Mouse (Mus musculus) stomach, postnatal 0 days (tissue): ENCODE measurements around the gene Zbtb24. TPM values are rescaled to one million over a fixed set of nuclear protein-coding genes. Genes with fewer than 3 reads are reported as not detected.

Experiments used
- ATAC-seq: fragments of 200-750 bp; cut with Nextera tagmentation; 2 replicates; pipeline ENCODE4 v1.8.0; 2017; ENCODE audit not compliant: low FRiP score, low TSS enrichment
- DNase-seq: peaks from one replicate; pipeline ENCODE4 v3.0.0-alpha.2; 2016; ENCODE audit warnings: low spot score
- H3K27ac ChIP-seq: fragments of 300-500 bp; sonication (generic); replicated peaks from 2 replicates; pipeline ENCODE4 v1.5.1; 2014; ENCODE audit warnings: mild to moderate bottlenecking, control low read depth
- H3K27me3 ChIP-seq: fragments of 300-500 bp; sonication (generic); 2 replicates; pipeline ENCODE4 v1.6.1; 2014; ENCODE audit warnings: low read length; ENCODE audit not compliant: control insufficient read depth, insufficient read depth
- H3K36me3 ChIP-seq: fragments of 300-500 bp; sonication (generic); 2 replicates; pipeline ENCODE4 v1.6.1; 2014; ENCODE audit warnings: low read length, mixed read lengths; ENCODE audit not compliant: control insufficient read depth, insufficient read depth
- H3K4me1 ChIP-seq: fragments of 300-500 bp; sonication (generic); replicated peaks from 2 replicates; pipeline ENCODE4 v1.6.1; 2014; ENCODE audit warnings: antibody characterized with exemption; ENCODE audit not compliant: control insufficient read depth, insufficient read depth
- H3K4me2 ChIP-seq: fragments of 300-500 bp; sonication (generic); replicated peaks from 2 replicates; pipeline ENCODE4 v1.6.1; 2014; ENCODE audit warnings: low read depth, mild to moderate bottlenecking, control low read depth, moderate library complexity
- H3K4me3 ChIP-seq: fragments of 300-500 bp; sonication (generic); 2 replicates; pipeline ENCODE4 v1.5.1; 2014; ENCODE audit warnings: low read depth, low read length, control low read depth
- H3K9ac ChIP-seq: fragments of 300-500 bp; sonication (generic); 2 replicates; pipeline ENCODE4 v1.6.1; 2014; ENCODE audit warnings: mild to moderate bottlenecking, low read length, control low read depth, mixed read lengths
- H3K9me3 ChIP-seq: fragments of 300-500 bp; sonication (generic); 2 replicates; pipeline ENCODE4 v1.6.1; 2016; ENCODE audit warnings: low read length; ENCODE audit not compliant: control insufficient read depth
- CTCF ChIP-seq: IDR thresholded peaks from 2 replicates; pipeline ENCODE4 v1.5.1; 2016; ENCODE audit warnings: antibody characterized with exemption, low read depth, mild to moderate bottlenecking, moderate library complexity
- EP300 ChIP-seq: optimal IDR thresholded peaks from 2 replicates; pipeline ENCODE3; 2016; ENCODE audit warnings: antibody characterized with exemption
- WGBS: fragments of 180-500 bp; shearing (Covaris S2); extraction: QIAGEN DNeasy Blood & Tissue Kit; methylation state at CpG from one replicate; pipeline ENCODE4 v1.1.7; 2014; 5-methylcytosine and 5-hydroxymethylcytosine counted together
- polyA plus RNA-seq: library from polyadenylated mRNA; unstranded; fragments of >200 nt; fragmentation: Nextera tagmentation; extraction: Ambion mirVana; gene quantifications from 2 replicates; pipeline ENCODE4 v1.2.1, GENCODE M21; 2015

Gene Zbtb24
- polyA plus RNA-seq, 1 experiment from 2014 or later = 8.6 TPM

GRCm38 (mm10) chr10:41461057-41461722, 11.0 kb downstream of the Zbtb24 start:
- Histone ChIP-seq H3K27me3 (no peaks in the 10 kb centered on the region), H3K27ac (no peak overlapping the region), H3K4me2 (no peak overlapping the region), H3K4me1 (no peaks in the 10 kb centered on the region), H3K4me3 (no peak overlapping the region), H3K9ac (no peak overlapping the region), H3K9me3 (no peaks in the 10 kb centered on the region), H3K36me3 (peaks cover 4% of the 10 kb centered on the region; the same call in 1 of the 2 replicates)
- 86% methylated on average over 3 of the region's 3 CpGs for WGBS
- DNase-seq = no peak
- ATAC-seq = no peak
- TF ChIP-seq EP300 (no peak), CTCF (no peak)

- Histone ChIP-seq H3K4me3 (no peak overlapping the region), H3K4me1 (no peaks in the 10 kb centered on the region), H3K9ac (no peak overlapping the region), H3K27me3 (no peaks in the 10 kb centered on the region), H3K36me3 (peaks cover 4% of the 10 kb centered on the region; the same call in 1 of the 2 replicates), H3K9me3 (no peaks in the 10 kb centered on the region), H3K27ac (no peak overlapping the region), H3K4me2 (no peak overlapping the region)
- ATAC-seq (no peak), DNase-seq (no peak)
- TF ChIP-seq EP300 = no peak
- no peak for TF ChIP-seq CTCF
- WGBS = 65% methylated on average over 15 of the region's 15 CpGs
These were observed 14.3 kb downstream of the Zbtb24 start for GRCm38 (mm10) chr10:41464401-41464955.

- ATAC-seq (no peak), DNase-seq (no peak)
- no peak overlapping the region for H3K4me3 ChIP-seq
- 61% methylated on average over 6 of the region's 6 CpGs for WGBS
- peaks cover 4% of the 10 kb centered on the region; the same call in 1 of the 2 replicates for H3K36me3 ChIP-seq
- H3K27ac ChIP-seq = no peak overlapping the region
- no peaks in the 10 kb centered on the region for H3K27me3 ChIP-seq
- H3K9ac ChIP-seq = no peak overlapping the region
- no peaks in the 10 kb centered on the region for H3K4me1 ChIP-seq
- no peaks in the 10 kb centered on the region for H3K9me3 ChIP-seq
- TF ChIP-seq EP300 (no peak), CTCF (no peak)
- H3K4me2 ChIP-seq = no peak overlapping the region
These were observed 17.1 kb downstream of the Zbtb24 start for GRCm38 (mm10) chr10:41467325-41467724.

- Histone ChIP-seq H3K9ac (no peak overlapping the region), H3K9me3 (no peaks in the 10 kb centered on the region), H3K27me3 (no peaks in the 10 kb centered on the region), H3K36me3 (no peaks in the 10 kb centered on the region), H3K27ac (no peak overlapping the region), H3K4me3 (no peak overlapping the region), H3K4me2 (no peak overlapping the region), H3K4me1 (0 out of 2 replicates have a peak, but pooled peaks cover 3% of the 10 kb centered on the region)
- DNase-seq (no peak), ATAC-seq (no peak)
- TF ChIP-seq CTCF = no peak
- no peak for TF ChIP-seq EP300
- WGBS = 86% methylated on average over 3 of the region's 3 CpGs
These were observed 20.5 kb downstream of the Zbtb24 start for GRCm38 (mm10) chr10:41470693-41471092.

GRCm38 (mm10) chr10:41472534-41472933, 22.4 kb downstream of the Zbtb24 start:
- Histone ChIP-seq H3K9ac (no peak overlapping the region), H3K27ac (no peak overlapping the region)
- ATAC-seq = no peak

GRCm38 (mm10) chr10:41472962-41473481, 22.8 kb downstream of the Zbtb24 start:
- 76% methylated on average over 5 of the region's 5 CpGs for WGBS
- no peak overlapping the region for H3K4me2 ChIP-seq

More at GRCm38 (mm10) chr10:41472534-41472933, 22.4 kb downstream of the Zbtb24 start:
- TF ChIP-seq CTCF = no peak
- no peak for TF ChIP-seq EP300
- H3K36me3 ChIP-seq = no peaks in the 10 kb centered on the region
- H3K4me3 ChIP-seq = no peak overlapping the region
- no peaks in the 10 kb centered on the region for H3K27me3 ChIP-seq
- no peaks in the 10 kb centered on the region for H3K9me3 ChIP-seq
- 0 out of 2 replicates have a peak, but pooled peaks cover 3% of the 10 kb centered on the region for H3K4me1 ChIP-seq
- H3K4me2 ChIP-seq = no peak overlapping the region
- DNase-seq = no peak

More at GRCm38 (mm10) chr10:41472962-41473481, 22.8 kb downstream of the Zbtb24 start:
- DNase-seq = no peak
- no peaks in the 10 kb centered on the region for H3K36me3 ChIP-seq
- no peaks in the 10 kb centered on the region for H3K9me3 ChIP-seq
- no peak for ATAC-seq
- 0 out of 2 replicates have a peak overlapping the region, but pooled peaks have one; percentile 24 for H3K27ac ChIP-seq
- TF ChIP-seq CTCF (no peak), EP300 (no peak)
- H3K4me1 ChIP-seq = 0 out of 2 replicates have a peak, but pooled peaks cover 3% of the 10 kb centered on the region
- H3K27me3 ChIP-seq = no peaks in the 10 kb centered on the region
- H3K4me3 ChIP-seq = no peak overlapping the region
- H3K9ac ChIP-seq = no peak overlapping the region
